Mouse (Mus musculus): Measurements from ENCODE around the gene Rpap1.

The Rpap1 gene

GRCm38 (mm10) chr2:119787206-119787883, at the start of gene Rpap1:
Gene Rpap1, minus strand, starts transcription at chr2:119787537.
- DNase-seq (ENCODE audit: low spot score in 2 of 2), result peak; percentile 71 to 84

- DNase-seq (ENCODE audit: low spot score in 2 of 2), result no peak
Measured at GRCm38 (mm10) chr2:119834231-119834630, 46.9 kb upstream of the Rpap1 start.

GRCm38 (mm10) chr2:119830579-119830978, 43.2 kb upstream of the Rpap1 start:
- DNase-seq (ENCODE audit: low spot score in 2 of 2), result no peak

- no peak for DNase-seq (ENCODE audit: low spot score in 2 of 2)
Measured at GRCm38 (mm10) chr2:119821136-119821535, 33.8 kb upstream of the Rpap1 start.

- no peak for DNase-seq (ENCODE audit: low spot score in 2 of 2)
Measured at GRCm38 (mm10) chr2:119818668-119819272, 31.4 kb upstream of the Rpap1 start.

- DNase-seq (ENCODE audit: low spot score in 2 of 2), result no peak
Measured at GRCm38 (mm10) chr2:119817047-119817446, 29.7 kb upstream of the Rpap1 start.

- DNase-seq (ENCODE audit: low spot score in 2 of 2), result no peak
Measured at GRCm38 (mm10) chr2:119816611-119817010, 29.3 kb upstream of the Rpap1 start.

GRCm38 (mm10) chr2:119814376-119814933, 27.1 kb upstream of the Rpap1 start:
- peak; percentile 12 to 30 for DNase-seq (ENCODE audit: low spot score in 2 of 2)

- DNase-seq (ENCODE audit: low spot score in 2 of 2), result no peak
Measured at GRCm38 (mm10) chr2:119811490-119812146, 24.3 kb upstream of the Rpap1 start.

- no peak for DNase-seq (ENCODE audit: low spot score in 2 of 2)
Measured at GRCm38 (mm10) chr2:119810890-119811289, 23.6 kb upstream of the Rpap1 start.

- no peak for DNase-seq (ENCODE audit: low spot score in 2 of 2)
Measured at GRCm38 (mm10) chr2:119808881-119809280, 21.5 kb upstream of the Rpap1 start.

- no peak for DNase-seq (ENCODE audit: low spot score in 2 of 2)
Measured at GRCm38 (mm10) chr2:119808438-119808837, 21.1 kb upstream of the Rpap1 start.

GRCm38 (mm10) chr2:119805536-119805935, 18.2 kb upstream of the Rpap1 start:
- DNase-seq (ENCODE audit: low spot score in 2 of 2), result no peak

GRCm38 (mm10) chr2:119804776-119805175, 17.4 kb upstream of the Rpap1 start:
- DNase-seq (ENCODE audit: low spot score in 2 of 2), result no peak

GRCm38 (mm10) chr2:119804275-119804628, 16.9 kb upstream of the Rpap1 start:
- DNase-seq (ENCODE audit: low spot score in 2 of 2), result no peak

- no peak for DNase-seq (ENCODE audit: low spot score in 2 of 2)
Measured at GRCm38 (mm10) chr2:119803618-119804274, 16.4 kb upstream of the Rpap1 start.

- DNase-seq (ENCODE audit: low spot score in 2 of 2), result no peak
Measured at GRCm38 (mm10) chr2:119802767-119803617, 15.7 kb upstream of the Rpap1 start.

GRCm38 (mm10) chr2:119800876-119801846, 13.8 kb upstream of the Rpap1 start:
- DNase-seq (ENCODE audit: low spot score in 2 of 2), result no peak

- DNase-seq (ENCODE audit: low spot score in 2 of 2), result peak; percentile 17 to 38
Measured at GRCm38 (mm10) chr2:119799961-119800550, 12.7 kb upstream of the Rpap1 start.
